Mouse (Mus musculus) heart, adult 8-10 months (tissue): ENCODE results near the gene Uqcr11. TPM values are rescaled to one million over a fixed set of nuclear protein-coding genes. Genes with fewer than 3 reads are reported as not detected.
A peak's percentile ranks its signal among the peaks of the same experiment; 100 is the strongest.

Source experiments
- DNase-seq: peaks from one replicate; pipeline ENCODE4 v3.0.0; 2022; ENCODE audit warnings: low spot score
- microRNA-seq: library from miRNA; unstranded; fragments of <30 nt; microRNA quantifications from one replicate; pipeline ENCODE4 v1.2.0, GENCODE M21; 2022
- total RNA-seq, 4 experiments: library from RNA; stranded (reverse); gene quantifications; 2 replicates each; pipeline ENCODE4 v1.2.4; 2022

Uqcr11 gene
- total RNA-seq, 4 experiments from 2014 or later, result 1,795 to 2,190 (median 1,939) TPM

DNA sequence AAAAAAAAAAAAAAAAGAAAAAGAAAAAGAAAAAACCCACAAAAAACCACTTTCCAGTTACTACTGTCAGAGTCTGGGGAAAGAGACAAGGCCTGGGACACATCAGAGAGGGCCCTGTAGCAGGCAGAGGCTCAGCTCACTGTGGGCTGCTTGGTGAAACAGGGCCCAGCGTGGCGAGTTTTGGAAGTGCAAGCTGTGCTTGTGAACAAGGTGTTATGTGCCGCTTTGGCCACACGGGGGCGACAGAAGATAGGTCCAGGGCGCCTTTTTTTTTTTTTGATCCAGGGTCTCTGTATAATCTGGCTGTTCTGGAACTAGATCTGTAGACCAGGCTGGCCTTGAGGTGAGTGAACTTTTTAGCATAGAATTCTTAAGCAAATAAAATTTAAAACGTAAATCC, 30.5 kb downstream of the Uqcr11 start:
- peak; percentile 85 for DNase-seq

DNA sequence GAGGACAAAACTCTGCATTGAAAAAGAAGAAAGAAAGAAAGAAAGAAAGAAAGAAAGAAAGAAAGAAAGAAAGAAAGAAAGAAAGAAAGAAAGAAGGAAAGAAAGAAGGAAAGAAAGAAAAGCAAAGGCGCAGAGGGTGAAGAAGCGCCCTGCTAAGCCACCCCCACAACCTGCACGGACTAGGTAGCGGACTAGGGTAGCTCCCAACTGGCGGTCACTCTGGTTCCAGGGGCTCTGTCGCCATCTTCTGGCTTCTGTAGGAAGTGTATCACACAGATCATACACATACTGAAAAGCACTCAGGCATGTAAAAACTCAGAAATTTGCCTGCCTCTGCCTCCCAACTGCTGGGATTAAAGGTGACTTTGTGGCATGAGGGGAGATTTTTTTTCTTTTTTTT, 32.6 kb downstream of the Uqcr11 start:
- peak; percentile 67 for DNase-seq

DNA sequence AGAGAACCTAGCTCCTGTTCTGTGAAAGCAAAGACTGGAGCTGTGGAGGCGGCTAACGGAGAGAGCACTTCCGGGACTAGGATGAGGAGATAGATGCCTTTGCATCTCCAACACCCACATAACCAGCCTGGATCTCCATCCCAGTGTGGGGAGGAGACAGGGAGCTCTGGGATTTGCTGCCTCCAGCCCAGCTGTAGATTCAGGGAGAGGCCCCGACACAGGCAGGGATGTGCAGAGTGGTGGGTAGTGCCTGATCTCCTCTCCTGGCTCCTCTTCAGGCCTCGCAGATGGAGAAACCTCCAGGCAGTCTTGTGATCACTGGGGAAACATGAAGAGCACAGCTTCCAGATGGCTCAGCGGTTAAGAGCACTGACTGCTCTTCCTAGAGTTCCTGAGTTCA, 33.9 kb downstream of the Uqcr11 start:
- no peak for DNase-seq

DNA sequence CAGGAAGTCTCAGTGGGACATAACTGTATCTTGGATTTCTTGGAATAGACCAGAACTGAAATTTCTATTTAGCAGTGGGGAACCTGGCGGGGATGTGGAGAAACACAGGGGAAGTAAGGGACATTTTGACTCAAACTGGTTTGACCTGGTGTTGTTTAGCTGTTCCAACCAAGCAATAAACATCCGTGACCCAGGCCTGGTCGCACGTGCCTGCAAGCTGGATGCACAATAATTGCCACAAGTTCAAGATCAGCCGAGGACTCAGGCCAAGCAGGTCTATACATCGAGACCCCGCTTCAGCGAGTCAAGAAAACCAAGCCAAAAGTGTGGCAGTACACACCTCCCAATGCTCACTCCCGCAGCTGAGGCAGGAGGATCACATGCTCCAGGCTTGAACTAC, 34.6 kb downstream of the Uqcr11 start:
- no peak for DNase-seq

DNA sequence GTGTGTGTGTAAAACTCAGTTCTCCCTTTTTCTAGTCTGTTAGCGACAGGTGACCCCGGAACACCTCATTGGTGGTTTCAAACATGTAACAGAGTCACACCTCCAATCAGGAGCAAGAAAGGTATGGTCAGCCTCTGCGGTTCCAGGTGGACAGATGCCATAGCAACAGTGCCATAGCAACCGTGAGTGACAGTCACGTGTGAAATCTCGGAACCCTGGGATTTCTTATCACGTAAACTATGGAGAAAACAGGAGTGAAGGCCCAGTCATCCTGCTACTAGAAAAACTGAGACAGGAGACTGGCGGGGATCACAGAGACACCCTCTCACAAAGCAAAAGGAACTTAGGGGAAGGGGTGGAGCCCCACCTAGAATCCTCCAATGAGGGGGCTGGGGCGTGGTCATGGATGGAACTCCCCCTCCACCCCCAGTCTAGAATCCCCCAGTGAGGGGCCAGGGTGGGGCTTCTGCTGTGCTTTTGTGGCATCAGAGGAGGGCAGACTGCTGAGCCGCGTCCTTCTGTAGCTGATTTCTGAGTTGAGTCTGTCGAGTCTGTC, 35.1 kb downstream of the Uqcr11 start:
- no peak for DNase-seq

DNA sequence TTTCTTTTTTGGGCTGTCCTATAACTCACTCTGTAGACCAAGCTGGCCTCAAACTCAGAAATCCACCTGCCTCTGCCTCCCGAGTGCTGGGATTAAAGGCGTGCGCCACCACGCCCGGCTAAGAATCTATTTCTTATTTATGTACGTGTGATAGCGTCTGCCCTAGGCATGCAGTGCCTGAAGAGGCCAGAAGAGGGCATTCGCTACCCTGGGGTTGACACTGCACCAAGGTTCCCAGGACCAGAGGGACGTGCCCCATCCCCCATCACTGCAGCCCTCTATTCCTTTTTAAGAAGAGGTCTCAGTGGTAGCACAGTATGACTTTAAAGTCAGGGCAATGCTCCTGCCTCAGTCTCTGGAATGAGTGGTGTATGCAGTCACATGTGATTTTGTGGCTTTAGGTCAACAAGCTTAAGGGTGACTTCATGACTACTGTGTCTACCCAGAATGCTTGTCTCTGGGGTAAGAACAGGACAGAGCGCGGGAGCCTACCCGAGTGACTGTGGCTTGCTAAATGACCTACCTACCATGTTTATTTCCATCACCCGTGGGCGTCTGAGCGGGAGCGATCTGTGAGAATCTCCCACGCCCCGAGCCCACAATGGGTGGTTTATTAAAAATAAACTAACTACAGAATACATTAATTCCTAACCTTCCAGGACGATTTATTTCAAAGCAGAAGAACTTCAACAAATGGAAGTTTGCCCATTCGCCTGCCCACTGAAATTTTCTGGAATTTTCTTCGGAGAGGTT, 36.5 kb downstream of the Uqcr11 start:
- no peak for DNase-seq

DNA sequence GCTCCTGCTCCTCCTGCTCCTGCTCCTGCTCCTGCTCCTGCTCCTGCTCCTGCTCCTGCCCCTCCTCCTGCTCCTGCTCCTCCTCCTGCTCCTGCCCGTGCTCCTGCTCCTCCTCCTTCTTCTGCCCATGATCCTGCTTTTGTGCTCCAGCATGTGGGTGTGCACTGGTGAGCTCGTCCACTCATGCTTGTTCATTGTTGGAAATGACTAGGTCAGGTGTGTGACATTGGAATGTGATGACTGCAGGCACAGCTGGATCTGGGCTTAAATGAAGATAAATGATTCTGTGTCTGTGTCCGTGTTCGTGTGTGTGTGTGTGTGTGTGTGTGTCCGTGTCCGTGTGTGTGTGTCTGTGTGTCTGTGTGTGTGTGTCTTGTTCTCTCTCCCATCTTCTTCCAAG, 38.2 kb downstream of the Uqcr11 start:
- DNase-seq, result no peak

DNA sequence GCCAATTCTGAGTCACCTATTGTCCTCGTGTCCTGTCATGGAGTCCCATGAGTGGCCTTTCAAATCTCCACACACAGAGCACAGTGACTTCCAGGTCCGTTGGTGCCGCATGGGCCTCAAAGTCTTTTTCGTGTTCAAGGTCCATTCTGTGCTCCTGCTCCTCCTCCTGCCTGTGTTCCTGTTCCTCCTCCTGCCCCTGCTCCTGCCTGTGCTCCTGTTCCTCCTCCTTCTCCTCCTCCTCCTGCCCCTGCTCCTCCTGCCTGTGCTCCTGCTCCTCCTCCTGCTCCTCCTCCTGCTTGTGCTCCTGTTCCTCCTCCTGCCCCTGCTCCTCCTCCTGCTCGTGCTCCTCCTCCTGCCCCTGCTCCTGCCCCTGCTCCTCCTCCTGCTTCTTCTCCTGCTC, 38.7 kb downstream of the Uqcr11 start:
- DNase-seq, result no peak

DNA sequence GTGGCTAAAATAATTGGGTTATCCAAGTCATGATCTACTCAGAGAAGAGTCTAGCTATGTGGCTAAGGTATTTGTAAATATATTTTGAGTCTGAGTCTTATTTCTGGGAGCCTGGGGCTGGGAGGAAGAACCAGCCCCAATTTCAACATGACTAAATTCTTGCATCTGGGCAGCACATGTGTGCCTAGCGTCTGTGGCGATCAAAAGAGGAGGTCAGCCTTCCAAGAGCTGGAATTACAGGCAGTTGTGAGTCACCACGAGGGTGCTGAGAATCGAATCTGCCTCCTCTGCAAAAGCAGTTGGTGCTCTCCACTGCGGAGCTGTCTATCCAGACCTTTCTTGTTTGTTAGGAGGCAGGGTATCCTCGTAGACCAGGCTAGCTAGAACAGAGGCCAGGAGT, 40.9 kb downstream of the Uqcr11 start:
- no peak for DNase-seq

DNA sequence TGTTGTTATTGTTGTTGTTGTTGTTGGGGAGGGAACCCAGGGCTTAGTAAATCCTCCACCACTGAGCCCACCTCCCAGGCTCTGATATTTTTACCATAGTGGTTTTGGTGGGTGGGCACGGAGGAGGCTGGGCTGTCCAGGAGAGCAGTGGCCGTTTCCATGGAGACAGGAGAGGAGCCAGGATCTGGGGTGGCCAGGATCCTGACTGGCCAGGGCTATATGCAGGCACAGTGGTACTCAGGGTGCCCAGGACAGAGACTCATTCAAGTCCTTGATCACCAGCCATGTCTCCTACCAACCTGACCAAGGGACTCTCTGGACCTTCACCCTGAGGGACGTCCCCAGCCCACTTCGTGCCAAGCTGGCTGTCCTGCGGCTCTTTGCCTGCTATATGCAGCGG, 42.9 kb downstream of the Uqcr11 start:
- DNase-seq, result no peak

DNA sequence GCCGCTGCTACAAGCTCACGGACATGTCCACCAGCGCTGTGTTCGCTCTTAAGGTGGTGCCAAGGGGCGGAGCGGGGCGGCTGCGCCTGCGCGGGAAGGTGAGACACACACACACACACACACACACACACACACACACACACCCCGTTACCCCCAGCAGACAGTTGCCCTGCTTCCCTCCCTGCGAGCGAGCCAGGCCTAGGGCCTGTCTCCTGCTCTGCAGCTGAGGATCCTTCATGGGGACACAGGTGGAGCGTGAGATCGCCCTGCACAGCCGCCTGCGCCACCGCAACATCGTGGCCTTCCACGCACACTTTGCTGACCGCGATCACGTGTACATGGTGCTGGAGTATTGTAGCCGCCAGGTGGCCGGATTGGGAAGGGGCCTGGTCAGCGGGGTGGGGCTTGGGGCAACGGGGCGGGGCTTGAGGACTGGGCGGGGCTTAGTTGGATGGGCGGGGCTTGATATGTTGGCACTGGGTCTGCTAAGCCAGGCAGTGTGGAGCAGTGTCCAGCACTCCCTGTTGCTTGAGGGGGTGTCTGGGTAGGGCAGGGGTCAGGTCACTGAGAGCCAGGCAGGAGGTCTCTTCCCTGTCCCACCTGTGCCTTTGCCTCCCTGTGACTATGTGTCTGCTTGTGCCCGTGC, 48.5 kb downstream of the Uqcr11 start:
- DNase-seq, result no peak

DNA sequence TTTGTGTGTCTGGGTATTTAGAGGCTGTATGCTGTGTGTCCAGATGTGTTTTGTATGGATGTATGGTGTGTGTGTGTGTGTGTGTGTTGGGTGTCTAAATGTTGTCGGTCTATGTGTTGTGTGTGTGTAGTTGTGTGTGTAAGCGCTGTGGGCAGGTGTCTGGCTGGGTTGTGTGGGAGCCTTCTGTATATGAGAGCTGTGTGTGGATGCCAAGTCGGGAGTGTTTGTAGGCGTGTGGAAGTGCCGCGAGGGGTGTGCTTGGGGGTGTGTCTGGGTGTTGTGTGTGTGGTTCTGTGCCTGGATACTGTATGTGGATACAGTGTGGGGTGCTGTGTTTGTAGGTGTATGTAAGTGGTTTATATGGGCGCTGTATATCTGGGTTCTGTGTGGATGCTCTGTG, 49.3 kb downstream of the Uqcr11 start:
- DNase-seq, result no peak

DNA sequence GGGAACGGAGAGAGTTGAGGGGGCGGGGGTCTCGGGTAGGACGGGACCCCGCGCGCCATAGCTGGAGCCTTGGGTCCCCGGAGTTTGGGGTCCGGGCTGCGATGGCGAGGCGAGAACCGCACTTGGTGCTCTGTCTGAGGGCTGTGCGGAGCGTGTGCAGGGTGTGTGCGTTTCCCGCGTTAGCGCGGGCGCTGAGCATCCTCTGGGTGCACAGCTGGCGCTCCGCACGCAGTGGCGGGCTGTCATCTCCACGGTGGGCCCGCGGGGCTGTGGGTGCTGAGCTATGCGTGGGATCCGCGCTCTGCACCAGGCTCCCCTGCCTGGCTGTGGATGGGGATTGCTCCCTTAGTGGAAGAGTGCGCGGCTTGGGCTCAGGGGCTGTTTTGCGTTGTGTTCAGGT, 49.9 kb downstream of the Uqcr11 start:
- DNase-seq, result no peak

DNA sequence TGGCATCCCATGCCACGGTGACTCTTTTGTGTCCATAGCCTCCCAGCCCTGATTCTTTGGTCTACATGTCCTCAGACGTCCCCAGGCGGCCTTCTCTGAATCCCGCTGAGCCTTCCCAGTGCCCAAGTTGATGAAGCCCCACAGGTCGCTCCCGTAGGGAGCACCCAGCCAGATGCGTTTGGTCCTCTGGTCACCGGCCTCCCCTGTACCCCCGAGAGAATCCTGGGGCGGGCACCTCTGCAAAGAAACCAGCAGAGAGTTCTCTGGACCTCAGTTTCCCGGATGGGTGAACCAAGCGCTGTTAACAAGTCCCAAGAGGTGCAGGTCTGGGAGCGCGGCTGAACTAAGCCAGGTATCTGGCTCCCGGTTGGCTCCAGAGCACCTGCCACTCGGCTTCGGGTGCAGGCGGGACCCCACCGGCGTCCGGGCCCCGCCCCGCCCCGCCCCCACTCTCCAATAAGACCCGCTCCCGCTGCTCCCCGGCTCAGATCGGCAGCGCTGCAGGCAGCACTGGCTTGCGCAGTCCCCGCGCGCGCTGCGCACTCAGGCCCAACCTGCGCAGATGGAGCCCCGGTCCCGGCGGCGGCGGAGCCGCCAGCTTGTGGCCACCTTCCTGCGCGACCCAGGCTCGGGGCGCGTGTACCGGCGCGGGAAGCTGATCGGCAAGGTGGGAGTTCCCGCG, 50.5 kb downstream of the Uqcr11 start, which contains the start of gene Plk5:
Plk5 (plus strand) TSS at position 459 of the 682 bp plus-strand sequence.
- DNase-seq, result no peak

DNA sequence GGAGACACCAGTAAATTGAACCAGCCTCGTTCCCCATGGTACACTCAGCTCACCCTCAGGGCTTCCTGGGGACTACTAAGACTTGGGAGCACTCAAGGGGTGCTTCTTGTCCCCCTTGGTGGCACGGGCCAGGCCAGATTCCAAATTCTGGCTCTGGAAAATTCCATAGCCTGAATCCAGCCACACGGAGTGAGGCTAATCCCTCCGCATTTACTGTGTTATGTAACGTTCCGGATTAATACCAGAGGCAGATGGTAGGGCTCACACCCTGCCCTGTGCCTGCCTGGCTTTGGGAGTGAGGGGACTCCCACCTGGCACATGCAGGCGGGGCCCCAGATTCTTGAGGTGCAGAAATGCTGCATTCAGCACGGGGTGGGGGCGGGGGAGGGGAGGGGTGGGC, 51.2 kb downstream of the Uqcr11 start:
- DNase-seq, result no peak

Small RNA genes lying within 50 kb of the gene (microRNA-seq; reads per million reads assigned to microRNA genes)
- gene Gm22721, result not detected

Other genes with a start within 250 kb of the Uqcr11 start
- 10 to 100 TPM; 34.7 to 69.7 (median 51.6) TPM for gene Cirbp, start 240.8 kb downstream of the Uqcr11 start, total RNA-seq
- 1 to 10 TPM; 4.9 to 7.7 (median 5.9) TPM for gene 1600002K03Rik, start 233.9 kb downstream of the Uqcr11 start, total RNA-seq
- gene Efna2, start 227.3 kb downstream of the Uqcr11 start, total RNA-seq, result 1 to 10 TPM in 3 of 4 experiments, under 1 TPM in 1; 0.78 to 1.2 (median 1.1) TPM
- gene Mum1, start 180.4 kb downstream of the Uqcr11 start, total RNA-seq, result 10 to 100 TPM; 10.5 to 16.3 (median 14.6) TPM
- 1,000 to 10,000 TPM in 3 of 4 experiments, 100 to 1,000 TPM in 1; 949 to 1,112 (median 1,023) TPM for gene Ndufs7, start 157.7 kb downstream of the Uqcr11 start, total RNA-seq
- gene Gamt, start 145.8 kb downstream of the Uqcr11 start, total RNA-seq, result 10 to 100 TPM; 10.3 to 17.1 (median 14.7) TPM
- gene Dazap1, start 145.3 kb downstream of the Uqcr11 start, total RNA-seq, result 10 to 100 TPM; 49.2 to 62.8 (median 56.5) TPM
- gene Rps15, start 114.4 kb downstream of the Uqcr11 start, total RNA-seq, result 100 to 1,000 TPM; 763 to 919 (median 846) TPM
- 1 to 10 TPM; 2.2 to 3.1 (median 2.2) TPM for gene Apc2, start 110.9 kb downstream of the Uqcr11 start, total RNA-seq
- 10 to 100 TPM; 14.3 to 19.8 (median 16.3) TPM for gene 2310011J03Rik, start 86.3 kb downstream of the Uqcr11 start, total RNA-seq
- 1 to 10 TPM; 1.7 to 3.1 (median 2.7) TPM for gene Pcsk4, start 77.3 kb downstream of the Uqcr11 start, total RNA-seq
- 1 to 10 TPM; 3.1 to 7.6 (median 5.0) TPM for gene Reep6, start 76.9 kb downstream of the Uqcr11 start, total RNA-seq
- gene Adamtsl5, start 58.4 kb downstream of the Uqcr11 start, total RNA-seq, result 100 to 1,000 TPM in 2 of 4 experiments, 10 to 100 TPM in 2; 87.9 to 109 (median 99.6) TPM
- 1 to 10 TPM in 2 of 4 experiments, under 1 TPM in 2; 0.91 to 1.3 (median 1.1) TPM for gene Plk5, start 50.4 kb downstream of the Uqcr11 start, total RNA-seq
- gene Mex3d, start 19.2 kb downstream of the Uqcr11 start, total RNA-seq, result 1 to 10 TPM; 5.9 to 9.8 (median 8.3) TPM
- gene Mbd3, start 7.3 kb downstream of the Uqcr11 start, total RNA-seq, result 100 to 1,000 TPM in 1 of 4 experiments, 10 to 100 TPM in 3; 92.9 to 107 (median 97.0) TPM
- 10 to 100 TPM; 15.8 to 18.0 (median 17.6) TPM for gene Tcf3, start 26.8 kb upstream of the Uqcr11 start, total RNA-seq
- under 1 TPM in 1 of 4 experiments, not detected in 3; 0.09 TPM for gene Onecut3, start 88.0 kb upstream of the Uqcr11 start, total RNA-seq
- gene Atp8b3, start 132.3 kb upstream of the Uqcr11 start, total RNA-seq, result not detected
- 10 to 100 TPM; 10.7 to 15.0 (median 12.2) TPM for gene Rexo1, start 154.7 kb upstream of the Uqcr11 start, total RNA-seq
- 1 to 10 TPM; 3.5 to 5.0 (median 4.7) TPM for gene Klf16, start 170.5 kb upstream of the Uqcr11 start, total RNA-seq
- gene Abhd17a, start 183.5 kb upstream of the Uqcr11 start, total RNA-seq, result 10 to 100 TPM; 44.7 to 48.1 (median 46.9) TPM
- 10 to 100 TPM; 20.0 to 25.2 (median 21.9) TPM for gene Scamp4, start 196.0 kb upstream of the Uqcr11 start, total RNA-seq
- under 1 TPM; 0.44 to 0.81 (median 0.73) TPM for gene Adat3, start 196.1 kb upstream of the Uqcr11 start, total RNA-seq
- gene Gm49322, start 199.2 kb upstream of the Uqcr11 start, total RNA-seq, result under 1 TPM; 0.17 to 0.57 (median 0.30) TPM
- 100 to 1,000 TPM; 119 to 132 (median 122) TPM for gene Csnk1g2, start 216.0 kb upstream of the Uqcr11 start, total RNA-seq